Mouse (Mus musculus): ENCODE data around the gene Pde1a. TPM values are rescaled to one million over a fixed set of nuclear protein-coding genes. Genes with fewer than 3 reads are reported as not detected.

Pde1a gene
- 6.1 and 8.6 TPM in 2 replicates for polyA plus RNA-seq (2015; fragmentation: Nextera tagmentation; extraction: Ambion mirVana)

DNA sequence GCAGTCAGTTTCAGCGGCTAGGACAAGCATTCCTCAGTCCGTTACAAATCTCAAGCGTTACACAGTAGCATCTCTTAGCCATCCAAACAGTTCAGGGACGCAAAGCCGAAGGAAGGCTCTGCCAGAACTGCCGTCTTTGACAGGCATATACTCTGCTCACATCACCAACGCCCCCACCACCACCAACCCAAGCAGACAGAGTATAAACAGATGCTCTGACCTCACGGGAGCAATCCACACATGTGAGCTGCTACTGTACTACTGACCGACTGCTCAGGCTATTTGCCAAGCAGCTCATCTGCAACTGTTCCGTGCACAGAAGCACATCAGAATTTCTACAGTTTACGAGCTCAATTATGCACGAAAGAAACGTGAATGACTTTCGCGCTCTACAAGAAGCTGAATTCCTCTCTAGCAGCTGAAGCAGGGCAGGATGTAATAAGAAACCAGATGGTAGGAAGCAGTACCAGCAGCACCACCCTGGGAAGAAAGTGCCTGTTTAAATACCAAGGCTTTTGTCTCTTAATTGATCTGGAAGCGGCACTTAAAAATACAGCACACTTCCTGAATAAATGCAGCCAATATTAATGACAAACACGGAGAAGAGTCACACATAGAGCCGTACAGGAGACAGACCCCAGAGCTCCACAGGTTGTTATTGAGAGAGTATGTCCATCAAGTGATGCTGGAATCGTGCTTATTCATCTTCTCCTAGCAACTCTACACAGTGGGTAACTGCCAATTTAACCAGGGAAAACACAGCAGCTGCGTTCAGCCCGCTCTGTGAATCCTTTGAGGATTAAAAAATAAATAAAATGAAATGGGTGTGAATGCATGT is at the start of gene Pde1a:
TSS of gene Pde1a (minus strand) at position 598 of the 838 bp plus-strand sequence.

Other genes with a start within 250 kb of the Pde1a start
- not detected in 2 replicates for gene Prdx6b, start 163.0 kb upstream of the Pde1a start, polyA plus RNA-seq (2015; fragmentation: Nextera tagmentation; extraction: Ambion mirVana)
- gene Dnajc10, start 186.0 kb upstream of the Pde1a start, polyA plus RNA-seq (2015; fragmentation: Nextera tagmentation; extraction: Ambion mirVana), result 24.0 and 27.2 TPM in 2 replicates